Mouse (Mus musculus): ENCODE results near the gene Map3k12. TPM values are rescaled to one million over a fixed set of nuclear protein-coding genes. Genes with fewer than 3 reads are reported as not detected.

Gene Map3k12
- polyA plus RNA-seq, 1 experiment from 2014 or later, result 0.85 TPM

- peak overlapping the region; percentile 90 for H3K4me2 ChIP-seq (ENCODE audit: low read depth, low read length)
- peaks cover 34% of the 10 kb centered on the region for H3K4me1 ChIP-seq (ENCODE audit: insufficient read depth)
- peak; percentile 15 for DNase-seq
- peak overlapping the region; percentile 80 for H3K27ac ChIP-seq (ENCODE audit: low read depth)
- H3K27me3 ChIP-seq (ENCODE audit: insufficient read depth, low read length), result no peaks in the 10 kb centered on the region
- H3K9ac ChIP-seq (replicated peaks), result peak overlapping the region; percentile 64
- peaks cover 27% of the 10 kb centered on the region for H3K36me3 ChIP-seq (replicated peaks; ENCODE audit: insufficient read depth, low read length)
- H3K4me3 ChIP-seq (ENCODE audit: low read depth, low read length), result peak overlapping the region; percentile 59
- H3K9me3 ChIP-seq (ENCODE audit: low read length), result no peaks in the 10 kb centered on the region
- TF ChIP-seq EP300 (IDR thresholded peaks at IDR 0.05; ENCODE audit: low read depth), result no peak
- TF ChIP-seq CTCF (IDR thresholded peaks at IDR 0.05; ENCODE audit: low read depth), result no peak
- WGBS (ENCODE audit: insufficient replicate concordance), result 21% methylated on average over 4 of the region's 4 CpGs
- ATAC-seq, result peak; percentile 28; the same call in 1 of the 2 replicates
Observed at GRCm38 (mm10) chr15:102460971-102461370, 55.9 kb downstream of the Map3k12 start.

DNA sequence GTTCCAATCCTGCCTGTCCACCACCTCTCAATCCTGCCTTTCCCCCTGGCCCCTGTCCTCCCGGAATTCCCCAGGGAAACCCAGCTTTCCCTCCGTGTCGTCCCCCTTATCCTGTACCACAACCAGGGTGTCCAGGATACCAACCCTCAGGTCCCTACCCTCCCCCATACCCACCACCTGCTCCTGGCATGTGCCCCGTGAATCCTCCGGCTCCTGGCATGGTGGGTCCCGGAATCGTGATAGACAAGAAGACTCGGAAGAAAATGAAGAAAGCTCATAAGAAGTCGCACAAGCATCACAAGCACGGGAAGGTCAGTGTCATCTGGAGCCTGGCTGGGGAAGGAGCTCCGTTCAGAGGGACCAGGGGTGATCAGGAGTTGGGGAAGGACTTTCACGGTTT lies 56.5 kb downstream of the Map3k12 start:
- DNase-seq, result peak; percentile 18
- H3K27ac ChIP-seq (ENCODE audit: low read depth), result peak overlapping the region; percentile 80
- peak overlapping the region; percentile 59 for H3K4me3 ChIP-seq (ENCODE audit: low read depth, low read length)
- ATAC-seq, result no peak
- no peaks in the 10 kb centered on the region for H3K27me3 ChIP-seq (ENCODE audit: insufficient read depth, low read length)
- H3K36me3 ChIP-seq (replicated peaks; ENCODE audit: insufficient read depth, low read length), result peaks cover 27% of the 10 kb centered on the region
- H3K9me3 ChIP-seq (ENCODE audit: low read length), result no peaks in the 10 kb centered on the region
- peaks cover 34% of the 10 kb centered on the region for H3K4me1 ChIP-seq (ENCODE audit: insufficient read depth)
- no peak for TF ChIP-seq EP300 (IDR thresholded peaks at IDR 0.05; ENCODE audit: low read depth)
- no peak for TF ChIP-seq CTCF (IDR thresholded peaks at IDR 0.05; ENCODE audit: low read depth)
- 62% methylated on average over 12 of the region's 12 CpGs for whole genome bisulfite sequencing (ENCODE audit: insufficient replicate concordance)
- H3K4me2 ChIP-seq (ENCODE audit: low read depth, low read length), result peak overlapping the region; percentile 90
- peak overlapping the region; percentile 64 for H3K9ac ChIP-seq (replicated peaks)

DNA sequence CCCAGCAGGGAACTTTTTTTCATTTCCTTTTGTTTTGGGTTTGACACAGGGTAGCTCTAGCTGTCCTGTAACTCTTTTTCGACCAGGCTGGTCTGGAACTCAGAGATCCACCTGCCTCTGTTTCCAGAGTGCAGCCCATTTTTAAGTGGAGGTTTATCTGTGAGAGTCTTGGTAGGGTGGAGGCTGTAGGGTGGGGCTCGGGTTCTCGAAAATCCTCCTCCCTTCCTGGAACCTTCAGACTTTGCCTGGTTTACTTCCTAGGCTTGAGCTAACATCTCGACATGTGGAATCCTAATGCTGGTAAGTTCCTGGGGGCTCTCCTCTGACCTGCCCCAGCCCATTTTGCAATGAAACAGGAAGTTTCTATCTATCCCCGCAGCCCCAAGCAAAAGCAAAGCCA lies 57.0 kb downstream of the Map3k12 start:
- Histone ChIP-seq H3K27me3 (ENCODE audit: insufficient read depth, low read length) (no peaks in the 10 kb centered on the region), H3K4me3 (ENCODE audit: low read depth, low read length) (peak overlapping the region; percentile 59), H3K9ac (replicated peaks) (peak overlapping the region; percentile 64), H3K4me2 (ENCODE audit: low read depth, low read length) (peak overlapping the region; percentile 90), H3K27ac (ENCODE audit: low read depth) (peak overlapping the region; percentile 80), H3K9me3 (ENCODE audit: low read length) (no peaks in the 10 kb centered on the region), H3K4me1 (ENCODE audit: insufficient read depth) (peaks cover 34% of the 10 kb centered on the region), H3K36me3 (replicated peaks; ENCODE audit: insufficient read depth, low read length) (peaks cover 22% of the 10 kb centered on the region)
- peak; percentile 43 for DNase-seq
- peak; percentile 39 for ATAC-seq
- TF ChIP-seq CTCF (IDR thresholded peaks at IDR 0.05; ENCODE audit: low read depth) (no peak), EP300 (IDR thresholded peaks at IDR 0.05; ENCODE audit: low read depth) (no peak; the same call in 1 of the 2 replicates)
- WGBS (ENCODE audit: insufficient replicate concordance), result 26% methylated on average over 5 of the region's 5 CpGs

GRCm38 (mm10) chr15:102459381-102459780 lies 57.5 kb downstream of the Map3k12 start:
- Histone ChIP-seq H3K36me3 (replicated peaks; ENCODE audit: insufficient read depth, low read length) (peaks cover 22% of the 10 kb centered on the region), H3K4me2 (ENCODE audit: low read depth, low read length) (peak overlapping the region; percentile 90), H3K9ac (replicated peaks) (peak overlapping the region; percentile 64), H3K4me3 (ENCODE audit: low read depth, low read length) (peak overlapping the region; percentile 59), H3K27ac (ENCODE audit: low read depth) (peak overlapping the region; percentile 80), H3K9me3 (ENCODE audit: low read length) (no peaks in the 10 kb centered on the region), H3K4me1 (ENCODE audit: insufficient read depth) (peaks cover 34% of the 10 kb centered on the region), H3K27me3 (ENCODE audit: insufficient read depth, low read length) (no peaks in the 10 kb centered on the region)
- peak; percentile 15 for DNase-seq
- WGBS (ENCODE audit: insufficient replicate concordance), result 20% methylated on average over 6 of the region's 6 CpGs
- TF ChIP-seq EP300 (IDR thresholded peaks at IDR 0.05; ENCODE audit: low read depth), result no peak
- TF ChIP-seq CTCF (IDR thresholded peaks at IDR 0.05; ENCODE audit: low read depth), result no peak
- ATAC-seq, result no peak

GRCm38 (mm10) chr15:102458904-102459317 lies 58.0 kb downstream of the Map3k12 start, which contains the start of gene Prr13:
TSS of gene Prr13 (plus strand) at chr15:102459028.
- Histone ChIP-seq H3K27ac (ENCODE audit: low read depth) (peak within 1 kb of the TSS; percentile 80), H3K27me3 (ENCODE audit: insufficient read depth, low read length) (no peaks in the 10 kb centered on the region), H3K4me1 (ENCODE audit: insufficient read depth) (peaks cover 34% of the 10 kb centered on the region), H3K9ac (replicated peaks) (peak within 1 kb of the TSS; percentile 64), H3K4me2 (ENCODE audit: low read depth, low read length) (peak within 1 kb of the TSS; percentile 90), H3K4me3 (ENCODE audit: low read depth, low read length) (peak within 1 kb of the TSS; percentile 59), H3K9me3 (ENCODE audit: low read length) (no peaks in the 10 kb centered on the region), H3K36me3 (replicated peaks; ENCODE audit: insufficient read depth, low read length) (peaks cover 19% of the 10 kb centered on the region)
- TF ChIP-seq CTCF (IDR thresholded peaks at IDR 0.05; ENCODE audit: low read depth) (peak; percentile 86), EP300 (IDR thresholded peaks at IDR 0.05; ENCODE audit: low read depth) (peak; percentile 56; the same call in 1 of the 2 replicates)
- ATAC-seq, result peak; percentile 88
- under 1% methylated on average over 19 of the region's 19 CpGs for WGBS (ENCODE audit: insufficient replicate concordance)
- DNase-seq, result peak; percentile 92

DNA sequence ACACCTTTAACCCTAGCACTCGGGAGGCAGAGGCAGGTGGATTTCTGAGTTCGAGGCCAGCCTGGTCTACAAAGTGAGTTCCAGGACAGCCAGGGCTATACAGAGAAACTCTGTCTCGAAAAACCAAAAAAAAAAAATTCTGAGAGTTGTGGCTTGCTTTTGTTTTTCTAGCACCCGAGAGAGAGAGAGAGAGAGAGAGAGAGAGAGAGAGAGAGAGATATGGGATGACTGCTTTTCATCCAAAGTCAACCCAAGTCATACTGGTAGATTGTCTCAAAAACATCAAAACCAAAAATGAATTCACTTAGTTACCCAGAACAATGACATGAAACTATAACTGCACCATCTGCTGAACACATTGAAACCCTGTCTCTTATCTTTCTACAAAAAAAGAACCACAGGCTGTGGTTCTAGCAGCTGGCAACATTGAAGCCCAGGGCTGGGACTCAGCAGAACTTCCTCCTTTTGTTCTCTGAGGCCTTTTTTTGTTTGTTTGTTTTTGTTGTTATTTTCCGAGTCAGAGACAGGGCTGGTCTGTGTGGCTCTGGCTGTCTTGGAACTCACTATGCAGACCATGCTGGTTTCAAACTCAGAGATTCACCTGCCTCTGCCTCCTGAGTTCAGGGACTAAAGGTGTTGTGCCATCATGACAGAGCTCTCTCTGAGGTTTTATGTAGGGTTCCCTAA lies 58.7 kb downstream of the Map3k12 start:
- WGBS (ENCODE audit: insufficient replicate concordance), result 41% methylated on average over 5 of the region's 5 CpGs
- H3K4me2 ChIP-seq (ENCODE audit: low read depth, low read length), result peak overlapping the region; percentile 90
- H3K9me3 ChIP-seq (ENCODE audit: low read length), result no peaks in the 10 kb centered on the region
- DNase-seq, result peak; percentile 17
- H3K27ac ChIP-seq (ENCODE audit: low read depth), result peak overlapping the region; percentile 80
- H3K36me3 ChIP-seq (replicated peaks; ENCODE audit: insufficient read depth, low read length), result peaks cover 12% of the 10 kb centered on the region
- no peak; the same call in 1 of the 2 replicates for TF ChIP-seq EP300 (IDR thresholded peaks at IDR 0.05; ENCODE audit: low read depth)
- peak overlapping the region; percentile 59 for H3K4me3 ChIP-seq (ENCODE audit: low read depth, low read length)
- ATAC-seq, result peak; percentile 3; the same call in 1 of the 2 replicates
- H3K4me1 ChIP-seq (ENCODE audit: insufficient read depth), result peaks cover 34% of the 10 kb centered on the region
- peak overlapping the region; percentile 44; the same call in 1 of the 2 replicates for H3K9ac ChIP-seq (replicated peaks)
- H3K27me3 ChIP-seq (ENCODE audit: insufficient read depth, low read length), result no peaks in the 10 kb centered on the region
